Mouse (Mus musculus): Measurements from ENCODE around the gene Nr2f6.

DNA sequence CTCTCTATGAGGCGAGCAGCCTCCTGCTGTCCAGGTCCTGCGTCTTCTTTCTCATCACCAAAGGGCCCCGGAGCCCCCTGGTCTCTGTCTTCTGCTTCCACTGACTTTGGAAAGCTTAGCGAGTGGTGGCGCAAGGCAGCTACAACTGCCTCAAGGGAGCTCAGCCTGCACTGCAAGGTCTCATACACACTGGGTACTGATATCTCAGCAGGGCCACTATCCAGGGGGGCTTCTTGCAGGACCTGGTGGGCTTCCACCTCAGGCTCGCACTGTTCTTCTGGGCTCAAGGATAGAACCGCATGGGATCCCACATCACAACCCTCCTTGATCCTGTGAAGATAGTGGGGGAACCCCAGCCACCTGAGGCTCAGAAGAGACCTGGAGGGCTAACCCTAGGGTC is 12.7 kb upstream of the Nr2f6 start:
- TF ChIP-seq CTCF (IDR thresholded peaks at IDR 0.05; ENCODE audit: low read depth) (no peak), EP300 (IDR thresholded peaks at IDR 0.05; ENCODE audit: low read depth) (no peak)
